12 mouse cellular contexts compared by ENCODE assay signal in the genomic region with DNA sequence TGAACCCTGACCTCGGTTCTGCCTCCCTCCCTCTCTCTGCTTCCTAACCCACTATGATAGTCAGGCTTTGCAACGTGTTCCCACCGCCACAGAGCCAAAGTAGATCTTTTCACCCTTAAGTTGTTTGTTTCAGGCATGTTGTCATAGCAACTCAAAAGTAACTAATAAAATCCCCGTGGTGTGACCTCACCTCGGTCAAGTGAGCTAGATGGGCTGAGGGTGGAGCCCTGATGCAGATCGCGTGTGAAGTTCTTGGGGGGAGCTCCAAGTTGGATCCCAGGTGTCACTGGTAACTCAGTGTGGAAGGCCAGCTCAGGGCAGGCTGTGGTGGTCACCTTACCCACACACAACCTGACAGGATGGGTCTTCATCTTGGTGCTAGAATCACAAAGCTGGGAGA. TPM values are rescaled to one million over a fixed set of nuclear protein-coding genes. Genes with fewer than 3 reads are reported as not detected.
DNase-seq lines count a peak whose midpoint lies in the region; ATAC-seq and TF ChIP-seq lines count a peak whose summit lies in the region.
"Had no signal": no experiment of that assay in that cellular context is flagged by ENCODE, and none has a peak within 500 bp of the region (broad histone marks: within the 10 kb centered on the region; RNA-seq: fewer than 3 reads in every experiment).

No protein-coding gene starts in this region.

- H3K27ac ChIP-seq in MEL (ENCODE audit: control insufficient read depth, low read depth, low read length): peak overlapping the region; percentile 40
- H3K27ac ChIP-seq in intestine, postnatal 0 days (ENCODE audit: low read depth, low read length): no peak overlapping the region
- H3K27ac ChIP-seq in liver, postnatal 0 days (ENCODE audit: low read depth): 0 out of 2 replicates have a peak overlapping the region, but pooled peaks have one; percentile 26
- H3K27ac ChIP-seq: gastrocnemius, adult 2 months had no signal

- no peaks in the 10 kb centered on the region for H3K79me2 ChIP-seq in MEL (ENCODE audit: control insufficient read depth, insufficient read depth, low read length, poor library complexity)

- TF ChIP-seq POLR2A in MEL (IDR thresholded peaks at IDR 0.05; ENCODE audit: control insufficient read depth in 1 of 2, insufficient read depth in 1 of 2, low read depth in 1 of 2, low read length in 2 of 2, poor library complexity in 1 of 2): no peak

- H3K4me1 ChIP-seq in G1E (ENCODE audit: insufficient read depth, low read depth, low read length) (peaks cover 66% of the 10 kb centered on the region), MEL (ENCODE audit: control insufficient read depth in 1 of 2, insufficient read depth in 2 of 2, low read length in 2 of 2) (peaks cover 10 to 32% of the 10 kb centered on the region in 2 experiments)
- 0 out of 2 replicates have a peak, but pooled peaks cover 3% of the 10 kb centered on the region for H3K4me1 ChIP-seq in intestine, postnatal 0 days (replicated peaks; ENCODE audit: control insufficient read depth, insufficient read depth, low read length)
- peaks cover 14% of the 10 kb centered on the region for H3K4me1 ChIP-seq in liver, postnatal 0 days (ENCODE audit: insufficient read depth)
- H3K4me1 ChIP-seq: embryonic facial prominence, embryonic 10.5 days had no signal

- H3K27me3 ChIP-seq in G1E (ENCODE audit: insufficient read depth, low read length) (no peaks in the 10 kb centered on the region), MEL (ENCODE audit: control insufficient read depth in 1 of 2, insufficient read depth in 2 of 2, low read length in 2 of 2) (no peaks in the 10 kb centered on the region)
- H3K27me3 ChIP-seq in intestine, postnatal 0 days (replicated peaks; ENCODE audit: control insufficient read depth, insufficient read depth, low read length): no peaks in the 10 kb centered on the region
- no peaks in the 10 kb centered on the region for H3K27me3 ChIP-seq in liver, postnatal 0 days (ENCODE audit: insufficient read depth, low read length)

- TF ChIP-seq RAD21 in MEL (IDR thresholded peaks at IDR 0.05; ENCODE audit: low read depth, low read length): no peak

- H3K4me3 ChIP-seq in G1E (ENCODE audit: low read depth, low read length): peak overlapping the region; percentile 58; the same call in 1 of the 2 replicates
- peak overlapping the region; percentile 1 to 14; a peak in 3 of 4 replicates for H3K4me3 ChIP-seq in MEL (ENCODE audit: control insufficient read depth in 1 of 2, insufficient read depth in 1 of 2, low read depth in 2 of 2, low read length in 2 of 2)
- no peak overlapping the region for H3K4me3 ChIP-seq in intestine, postnatal 0 days (ENCODE audit: low read depth, low read length)
- no peak overlapping the region for H3K4me3 ChIP-seq in liver, postnatal 0 days (ENCODE audit: low read depth, low read length)
- H3K4me3 ChIP-seq: embryonic facial prominence, embryonic 10.5 days; gastrocnemius, adult 2 months had no signal

- 59% methylated on average over 7 of the region's 7 CpGs for WGBS in intestine, postnatal 0 days
- WGBS in liver, postnatal 0 days (ENCODE audit: insufficient replicate concordance): 54% methylated on average over 7 of the region's 7 CpGs

- no peak for TF ChIP-seq EP300 in MEL (IDR thresholded peaks at IDR 0.05; ENCODE audit: low read depth in 1 of 2, low read length in 2 of 2)
- TF ChIP-seq EP300 in liver, postnatal 0 days (IDR thresholded peaks at IDR 0.05; ENCODE audit: low read depth): no peak

- H3K9ac ChIP-seq in MEL (ENCODE audit: control insufficient read depth, low read depth, low read length, poor library complexity, severe bottlenecking): no peak overlapping the region
- no peak overlapping the region for H3K9ac ChIP-seq in intestine, postnatal 0 days (ENCODE audit: low read depth, low read length)
- no peak overlapping the region for H3K9ac ChIP-seq in liver, postnatal 0 days (replicated peaks)
- H3K9ac ChIP-seq: lung, embryonic 14.5 days had no signal

- DNase-seq in G1E (ENCODE audit: low spot score) (no peak), MEL (ENCODE audit: low read depth, low spot score) (peak; percentile 56)
- no peak for DNase-seq in liver, postnatal 0 days
- DNase-seq in kidney, postnatal 25 days: no peak
- no peak for DNase-seq in thymus, postnatal 36 days
- no peak for DNase-seq in urinary bladder, adult 18-20 months (ENCODE audit: low spot score in 2 of 2)
- DNase-seq: kidney, adult 2 months had no signal

- no peak for TF ChIP-seq CTCF in G1E (IDR thresholded peaks at IDR 0.05; ENCODE audit: low read depth, low read length)
- no peak for TF ChIP-seq CTCF in MEL (IDR thresholded peaks at IDR 0.05 in 2 of 3, conservative IDR thresholded peaks at IDR 0.05 in 1 of 3; ENCODE audit: control insufficient read depth in 1 of 3, insufficient read depth in 1 of 3, low read depth in 2 of 3, low read length in 3 of 3, poor library complexity in 1 of 3, severe bottlenecking in 1 of 3)
- no peak for TF ChIP-seq CTCF in intestine, postnatal 0 days (IDR thresholded peaks at IDR 0.05; ENCODE audit: low read depth)
- TF ChIP-seq CTCF in liver, postnatal 0 days (IDR thresholded peaks at IDR 0.05; ENCODE audit: low read depth): no peak

- H3K9me3 ChIP-seq in G1E (replicated peaks) (peaks cover 9% of the 10 kb centered on the region), MEL (replicated peaks; ENCODE audit: insufficient read depth, low read length) (no peaks in the 10 kb centered on the region)
- H3K9me3 ChIP-seq in intestine, postnatal 0 days (ENCODE audit: control insufficient read depth): no peaks in the 10 kb centered on the region
- H3K9me3 ChIP-seq in liver, postnatal 0 days (ENCODE audit: low read length): peaks cover 2% of the 10 kb centered on the region
- H3K9me3 ChIP-seq: embryonic facial prominence, embryonic 10.5 days had no signal

- no peaks in the 10 kb centered on the region for H3K36me3 ChIP-seq in G1E (replicated peaks)
- peaks cover 0 to 17% of the 10 kb centered on the region in 2 experiments; a peak in 2 of 4 replicates for H3K36me3 ChIP-seq in MEL (ENCODE audit: control insufficient read depth in 1 of 2, insufficient read depth in 2 of 2, low read length in 2 of 2)
- H3K36me3 ChIP-seq in intestine, postnatal 0 days (ENCODE audit: control insufficient read depth, insufficient read depth): no peaks in the 10 kb centered on the region
- H3K36me3 ChIP-seq in liver, postnatal 0 days (replicated peaks; ENCODE audit: insufficient read depth, low read length): no peaks in the 10 kb centered on the region
- H3K36me3 ChIP-seq: embryonic facial prominence, embryonic 10.5 days had no signal

- no peak overlapping the region for H3K4me2 ChIP-seq in intestine, postnatal 0 days (replicated peaks; ENCODE audit: low read depth)
- H3K4me2 ChIP-seq in liver, postnatal 0 days (ENCODE audit: low read depth, low read length): peak overlapping the region; percentile 52
- H3K4me2 ChIP-seq: lung, embryonic 14.5 days had no signal

- no peak for ATAC-seq in G1E (ENCODE audit: extremely low read depth, insufficient number of reproducible peaks, low FRiP score, poor library complexity, severe bottlenecking)
- peak; percentile 25; the same call in 1 of the 2 replicates for ATAC-seq in intestine, postnatal 0 days
- ATAC-seq in liver, postnatal 0 days: peak; percentile 73
- ATAC-seq: hindbrain, embryonic 16.5 days had no signal

TF ChIP-seq in MEL, 35 proteins besides CTCF, POLR2A, EP300 and RAD21:
- TF ChIP-seq SIN3A (IDR thresholded peaks at IDR 0.05; ENCODE audit: low read length) (no peak), MAZ (IDR thresholded peaks at IDR 0.05; ENCODE audit: low read depth, low read length) (no peak), ZMIZ1 (IDR thresholded peaks at IDR 0.05; ENCODE audit: low read depth, low read length) (no peak), GATA1 (IDR thresholded peaks at IDR 0.05; ENCODE audit: low read depth, low read length) (no peak), BHLHE40 (IDR thresholded peaks at IDR 0.05; ENCODE audit: borderline replicate concordance, low read depth, low read length) (no peak), CHD2 (IDR thresholded peaks at IDR 0.05; ENCODE audit: low read length) (no peak), USF1 (IDR thresholded peaks at IDR 0.05; ENCODE audit: low read depth, low read length) (no peak), TAL1 (IDR thresholded peaks at IDR 0.05; ENCODE audit: low read length) (no peak), TCF12 (IDR thresholded peaks at IDR 0.05; ENCODE audit: low read depth, low read length) (no peak), E2F4 (IDR thresholded peaks at IDR 0.05; ENCODE audit: borderline replicate concordance, low read depth, low read length) (no peak), HCFC1 (IDR thresholded peaks at IDR 0.05; ENCODE audit: low read depth, low read length) (no peak), MYB (IDR thresholded peaks at IDR 0.05; ENCODE audit: low read depth, low read length) (no peak), ZNF384 (IDR thresholded peaks at IDR 0.05; ENCODE audit: low read depth, low read length) (no peak), KAT2A (conservative IDR thresholded peaks at IDR 0.05; ENCODE audit: low read depth, low read length) (no peak), RCOR1 (IDR thresholded peaks at IDR 0.05; ENCODE audit: low read depth, low read length) (no peak), ZC3H11A (IDR thresholded peaks at IDR 0.05; ENCODE audit: low read depth, low read length) (no peak), CHD1 (IDR thresholded peaks at IDR 0.05; ENCODE audit: low read depth, low read length) (no peak), SMC3 (IDR thresholded peaks at IDR 0.05; ENCODE audit: low read depth, low read length) (no peak), POLR2AphosphoS5 (IDR thresholded peaks at IDR 0.05; ENCODE audit: borderline replicate concordance, low read depth, low read length) (no peak)
TF ChIP-seq in MEL: peak in this region for 0.

RNA-seq across cellular contexts. Expression of a gene that starts 16.1 kb away (rescaled TPM):
- total RNA-seq in G1E (2014; fragmentation: Nextera tagmentation): 0.68 and 1.2 TPM in 2 replicates
- 4.5 and 4.6 TPM in 2 replicates for total RNA-seq in G1E (2017)
- 1.8 and 2.1 TPM in 2 replicates for polyA plus RNA-seq in G1E (2012)
- total RNA-seq in MEL (2012; rRNA removed): 10.3 and 14.7 TPM in 2 replicates
- polyA plus RNA-seq in MEL (2012; ENCODE audit: insufficient read depth in 1 of 2, insufficient read length in 2 of 2, low read depth in 1 of 2, low replicate concordance in 2 of 2, missing spikeins in 1 of 2): 10 to 100 TPM in 1 of 2 experiments, not detected in 1; 11.6 TPM
- polyA plus RNA-seq in intestine, postnatal 0 days (2015; fragmentation: Nextera tagmentation; extraction: Ambion mirVana): 3.3 and 3.5 TPM in 2 replicates
- 2.1 and 2.8 TPM in 2 replicates for polyA plus RNA-seq in liver, postnatal 0 days (2015; fragmentation: Nextera tagmentation; extraction: Ambion mirVana)

Comparison
In these comparisons a context has a peak if more than half of its experiments do, and no peak if none do; other contexts are left out.
1. H3K4me3 ChIP-seq: peak in G1E (single experiment) and MEL (2 of 2); none in intestine, postnatal 0 days (single experiment) and liver, postnatal 0 days (single experiment).